Mouse (Mus musculus): Measurements from ENCODE around the gene Olfr305.

- no peak for TF ChIP-seq CTCF (IDR thresholded peaks at IDR 0.05 in 2 of 3, conservative IDR thresholded peaks at IDR 0.05 in 1 of 3; ENCODE audit: control insufficient read depth in 1 of 3, insufficient read depth in 1 of 3, low read depth in 2 of 3, low read length in 3 of 3, poor library complexity in 1 of 3, severe bottlenecking in 1 of 3)
- no peak for TF ChIP-seq TAL1 (IDR thresholded peaks at IDR 0.05; ENCODE audit: low read length)
- TF ChIP-seq POLR2AphosphoS2 (IDR thresholded peaks at IDR 0.05; ENCODE audit: low read length), result no peak
- no peak for TF ChIP-seq POLR2A (IDR thresholded peaks at IDR 0.05; ENCODE audit: control insufficient read depth in 1 of 2, insufficient read depth in 1 of 2, low read depth in 1 of 2, low read length in 2 of 2, poor library complexity in 1 of 2)
- TF ChIP-seq GATA1 (IDR thresholded peaks at IDR 0.05; ENCODE audit: low read depth, low read length), result no peak
- no peak for TF ChIP-seq MXI1 (IDR thresholded peaks at IDR 0.05; ENCODE audit: low read depth, low read length)
- TF ChIP-seq POLR2AphosphoS5 (IDR thresholded peaks at IDR 0.05; ENCODE audit: borderline replicate concordance, low read depth, low read length), result no peak
- no peak for TF ChIP-seq MEF2A (IDR thresholded peaks at IDR 0.05; ENCODE audit: extremely low read depth, insufficient replicate concordance, low read depth, low read length, poor library complexity, severe bottlenecking)
- TF ChIP-seq NELFE (IDR thresholded peaks at IDR 0.05; ENCODE audit: low read depth, low read length), result no peak
- TF ChIP-seq ZKSCAN1 (IDR thresholded peaks at IDR 0.05; ENCODE audit: low read depth, low read length), result no peak
- no peak for TF ChIP-seq TBP (IDR thresholded peaks at IDR 0.05; ENCODE audit: low read depth, low read length)
- TF ChIP-seq MYC (IDR thresholded peaks at IDR 0.05; ENCODE audit: low read depth, low read length), result no peak
- TF ChIP-seq BHLHE40 (IDR thresholded peaks at IDR 0.05; ENCODE audit: borderline replicate concordance, low read depth, low read length), result no peak
These were observed 29.2 kb downstream of the Olfr305 start, which contains the start of gene Olfr307 for GRCm38 (mm10) chr7:86337486-86337885.

Measured in MEL (cell line).